Mouse (Mus musculus) G1E (cell line): ENCODE data around the gene Degs2. TPM values are rescaled to one million over a fixed set of nuclear protein-coding genes. Genes with fewer than 3 reads are reported as not detected.

Experiments
- ATAC-seq: 2 replicates; pipeline ENCODE4 v1.8.0; 2016; ENCODE audit warnings: mild to moderate bottlenecking; ENCODE audit not compliant: insufficient number of reproducible peaks, poor library complexity, low FRiP score, severe bottlenecking; ENCODE audit errors: extremely low read depth
- DNase-seq: peaks from one replicate; pipeline ENCODE4 v3.0.0; 2012; ENCODE audit warnings: low spot score
- H3K27me3 ChIP-seq: 2 replicates; pipeline ENCODE4 v1.6.1; 2012; ENCODE audit warnings: mild to moderate bottlenecking, low read length, inconsistent platforms; ENCODE audit not compliant: insufficient read depth
- H3K36me3 ChIP-seq: replicated peaks from 2 replicates; pipeline ENCODE3; 2012; ENCODE audit warnings: mild to moderate bottlenecking, inconsistent platforms
- H3K4me1 ChIP-seq: 2 replicates; pipeline ENCODE4 v1.6.1; 2012; ENCODE audit warnings: low read depth, low read length, inconsistent platforms, mixed read lengths; ENCODE audit not compliant: insufficient read depth
- H3K4me3 ChIP-seq: 2 replicates; pipeline ENCODE4 v1.5.1; 2012; ENCODE audit warnings: low read depth, mild to moderate bottlenecking, inconsistent platforms, low read length, moderate library complexity, mixed read lengths
- H3K9me3 ChIP-seq: replicated peaks from 2 replicates; pipeline ENCODE4 v1.6.1; 2012; ENCODE audit warnings: inconsistent platforms
- CTCF ChIP-seq: IDR thresholded peaks from 2 replicates; pipeline ENCODE4 v1.5.1; 2012; ENCODE audit warnings: low read depth, low read length, inconsistent platforms, mixed read lengths
- GATA1 ChIP-seq: IDR thresholded peaks from 2 replicates; pipeline ENCODE4 v1.6.1; 2012; ENCODE audit warnings: borderline replicate concordance, low read length, inconsistent platforms, mixed read lengths
- GATA2 ChIP-seq: IDR thresholded peaks from 2 replicates; pipeline ENCODE4 v1.6.1; 2012; ENCODE audit warnings: low read depth, low read length, inconsistent platforms, borderline replicate concordance
- POLR2AphosphoS5 ChIP-seq: IDR thresholded peaks from 2 replicates; pipeline ENCODE4 v1.6.1; 2012; ENCODE audit warnings: low read depth, low read length, inconsistent platforms; ENCODE audit not compliant: insufficient replicate concordance
- TAL1 ChIP-seq: conservative IDR thresholded peaks from 2 replicates; pipeline ENCODE4 v1.6.1; 2012; ENCODE audit warnings: low read depth, low read length, inconsistent platforms, mixed read lengths
- polyA plus RNA-seq: library from polyadenylated mRNA; stranded (reverse); fragments of >175 nt; gene quantifications from 2 replicates; pipeline ENCODE4 v1.2.3, GENCODE M21; 2012
- total RNA-seq, 2 experiments: library from RNA; stranded (forward) in 1 of 2; stranded (reverse) in 1 of 2; fragments of 200-1000 nt in 1 of 2; fragments of >200 nt in 1 of 2; fragmentation: Nextera tagmentation in 1 of 2; gene quantifications; 2 replicates each; pipeline ENCODE4 v1.2.3; 2014 to 2017

Gene Degs2
- total and polyA plus RNA-seq, 3 experiments: not detected

GRCm38 (mm10) chr12:108674502-108674901, 27.6 kb downstream of the Degs2 start:
- no peak for DNase-seq
- Histone ChIP-seq H3K36me3 (no peaks in the 10 kb centered on the region), H3K4me1 (no peaks in the 10 kb centered on the region), H3K9me3 (peaks cover 79% of the 10 kb centered on the region), H3K27me3 (no peaks in the 10 kb centered on the region), H3K4me3 (no peak overlapping the region)
- TF ChIP-seq GATA2 (no peak), TAL1 (no peak), CTCF (no peak), GATA1 (no peak), POLR2AphosphoS5 (no peak)
- no peak for ATAC-seq

- H3K36me3 ChIP-seq: no peaks in the 10 kb centered on the region
- ATAC-seq: no peak
- no peak for TF ChIP-seq POLR2AphosphoS5
- TF ChIP-seq GATA2: no peak
- no peak for TF ChIP-seq GATA1
These were observed 28.6 kb downstream of the Degs2 start for GRCm38 (mm10) chr12:108673546-108673945.

GRCm38 (mm10) chr12:108672908-108673307, 29.2 kb downstream of the Degs2 start:
- DNase-seq (no peak), ATAC-seq (no peak)
- TF ChIP-seq POLR2AphosphoS5 (no peak), GATA2 (no peak), GATA1 (no peak), CTCF (no peak), TAL1 (no peak)
- Histone ChIP-seq H3K9me3 (peaks cover 84% of the 10 kb centered on the region), H3K27me3 (no peaks in the 10 kb centered on the region), H3K4me3 (no peak overlapping the region), H3K36me3 (no peaks in the 10 kb centered on the region), H3K4me1 (no peaks in the 10 kb centered on the region)

More at GRCm38 (mm10) chr12:108673546-108673945, 28.6 kb downstream of the Degs2 start:
- H3K27me3 ChIP-seq: no peaks in the 10 kb centered on the region
- no peak for DNase-seq
- peaks cover 78% of the 10 kb centered on the region for H3K9me3 ChIP-seq
- H3K4me3 ChIP-seq: no peak overlapping the region
- no peaks in the 10 kb centered on the region for H3K4me1 ChIP-seq

- Histone ChIP-seq H3K4me1 (no peaks in the 10 kb centered on the region), H3K4me3 (no peak overlapping the region), H3K9me3 (peaks cover 87% of the 10 kb centered on the region), H3K36me3 (no peaks in the 10 kb centered on the region), H3K27me3 (no peaks in the 10 kb centered on the region)
- DNase-seq: no peak
- ATAC-seq: no peak
- TF ChIP-seq GATA2 (no peak), GATA1 (no peak), CTCF (no peak), POLR2AphosphoS5 (no peak), TAL1 (no peak)
These were observed 30.6 kb downstream of the Degs2 start for GRCm38 (mm10) chr12:108671541-108671940.

- DNase-seq: no peak
- H3K4me1 ChIP-seq: no peaks in the 10 kb centered on the region
- no peak for ATAC-seq
- no peaks in the 10 kb centered on the region for H3K27me3 ChIP-seq
- H3K4me3 ChIP-seq: no peak overlapping the region
- peaks cover 86% of the 10 kb centered on the region for H3K9me3 ChIP-seq
- no peaks in the 10 kb centered on the region for H3K36me3 ChIP-seq
- no peak for TF ChIP-seq CTCF
These were observed 33.4 kb downstream of the Degs2 start for GRCm38 (mm10) chr12:108668606-108669235.

- H3K9me3 ChIP-seq: peaks cover 72% of the 10 kb centered on the region
- no peaks in the 10 kb centered on the region for H3K36me3 ChIP-seq
- ATAC-seq: no peak
- no peak for TF ChIP-seq GATA1
- no peak for TF ChIP-seq TAL1
- TF ChIP-seq GATA2: no peak
- no peak for TF ChIP-seq POLR2AphosphoS5
- TF ChIP-seq CTCF: no peak
- no peaks in the 10 kb centered on the region for H3K27me3 ChIP-seq
- no peaks in the 10 kb centered on the region for H3K4me1 ChIP-seq
- no peak for DNase-seq
- H3K4me3 ChIP-seq: no peak overlapping the region
These were observed 44.8 kb downstream of the Degs2 start for GRCm38 (mm10) chr12:108657350-108657749.
